Mouse (Mus musculus): ENCODE data around the gene Slc34a3.

- no peak for TF ChIP-seq CTCF (IDR thresholded peaks at IDR 0.05; ENCODE audit: insufficient read depth, low read length)
- peak; percentile 25; the same call in 1 of the 2 replicates for TF ChIP-seq POLR2A (IDR thresholded peaks at IDR 0.05; ENCODE audit: borderline replicate concordance, extremely low read depth, low read depth, low read length)
Observed at GRCm38 (mm10) chr2:25223681-25224491, 10.3 kb downstream of the Slc34a3 start.

Data from lung, adult 2 months (tissue).